Mouse (Mus musculus) cerebellum, adult 2 months (tissue): ENCODE measurements around the gene Ift122.
"Not testable (repeated sequence)": the region's sequence is repeated elsewhere in the genome, so short reads cannot be mapped to it uniquely, and the experiment has no call there.

Source experiments
- CTCF ChIP-seq: fragments of 200-500 bp; IDR thresholded peaks from 2 replicates; pipeline ENCODE4 v1.5.1; 2011; ENCODE audit warnings: low read depth, mild to moderate bottlenecking, control low read depth, low read length, moderate library complexity, borderline replicate concordance; ENCODE audit not compliant: insufficient read depth
- POLR2A ChIP-seq: fragments of 200-500 bp; IDR thresholded peaks from 2 replicates; pipeline ENCODE4 v1.6.1; 2011; ENCODE audit warnings: low read length, control low read depth, borderline replicate concordance; ENCODE audit not compliant: insufficient read depth

DNA sequence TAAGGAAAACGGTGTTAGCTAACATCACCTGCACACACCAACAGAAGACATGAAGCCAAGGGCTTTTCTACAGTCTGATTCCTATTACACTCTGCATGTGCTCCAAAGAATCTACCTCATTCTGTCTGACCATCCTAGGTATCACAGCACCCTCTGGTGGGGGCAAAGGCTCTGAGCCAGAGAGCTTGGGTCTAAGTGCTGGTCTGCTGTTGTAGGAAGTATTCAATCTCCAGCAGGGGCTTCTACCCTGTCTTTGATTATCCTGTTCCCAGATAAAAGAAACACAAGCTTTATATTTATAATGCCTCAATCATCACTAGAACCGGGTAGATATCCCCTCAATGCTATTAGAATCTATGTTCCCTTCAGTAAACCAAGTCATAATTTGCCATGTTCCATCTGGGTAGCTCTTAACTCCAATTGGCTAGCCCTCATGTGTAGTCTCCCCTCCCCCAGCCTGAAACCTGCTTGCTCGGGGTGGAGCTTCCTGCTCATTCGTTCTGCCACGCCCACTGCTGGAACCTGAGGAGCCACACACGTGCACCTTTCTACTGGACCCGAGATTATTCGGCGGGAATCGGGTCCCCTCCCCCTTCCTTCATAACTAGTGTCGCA, 29.3 kb upstream of the Ift122 start:
- TF ChIP-seq CTCF = peak; percentile 57
- TF ChIP-seq POLR2A = not testable (repeated sequence)
